Mouse (Mus musculus): ENCODE results near the gene Phldb1. TPM values are rescaled to one million over a fixed set of nuclear protein-coding genes. Genes with fewer than 3 reads are reported as not detected.

The Phldb1 gene
- polyA plus RNA-seq, 1 experiment = 8.4 TPM

DNA sequence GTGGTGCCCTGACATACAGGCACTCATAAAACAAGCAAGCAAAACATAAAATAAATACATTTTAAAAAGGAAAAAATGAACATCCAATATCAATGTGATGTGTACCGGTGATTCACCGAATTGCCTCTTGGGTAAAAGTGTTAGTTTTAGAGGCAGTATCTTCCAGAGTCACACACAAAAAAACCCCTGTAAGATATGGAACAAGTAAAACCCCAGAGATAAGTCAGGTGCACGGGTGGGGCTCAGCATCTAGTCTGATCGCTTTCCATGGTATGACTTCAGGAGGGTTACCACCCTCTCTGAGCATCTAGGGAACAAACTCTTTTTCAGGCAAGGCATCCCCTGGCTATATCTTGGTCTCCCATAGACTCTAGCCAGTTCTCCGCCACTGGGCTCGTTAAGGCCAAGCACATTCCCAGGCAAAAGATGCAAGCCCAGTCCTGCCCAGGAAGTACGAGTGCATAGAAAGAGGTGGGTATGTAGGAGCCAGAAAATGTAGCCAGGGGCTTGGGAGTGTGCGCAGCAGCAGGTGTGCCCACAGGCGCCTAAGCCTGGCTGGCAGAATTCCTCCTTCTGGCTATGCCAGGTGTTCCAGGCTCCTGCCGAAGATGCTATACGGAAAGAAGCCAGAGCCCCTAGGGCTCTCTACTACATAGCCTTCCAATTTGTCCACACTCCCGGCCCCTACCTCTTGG lies 15.9 kb downstream of the Phldb1 start:
- H3K4me1 ChIP-seq (ENCODE audit: control insufficient read depth, insufficient read depth, low read length) = peaks cover 1% of the 10 kb centered on the region; the same call in 1 of the 2 replicates
- H3K4me3 ChIP-seq (replicated peaks; ENCODE audit: control insufficient read depth, low read depth, low read length) = no peak overlapping the region
- no peak for TF ChIP-seq CTCF (IDR thresholded peaks at IDR 0.05; ENCODE audit: control insufficient read depth, insufficient read depth, low read length)
- no peak for TF ChIP-seq POLR2A (IDR thresholded peaks at IDR 0.05; ENCODE audit: borderline replicate concordance, control insufficient read depth, low read depth, low read length)
- H3K27ac ChIP-seq (ENCODE audit: control insufficient read depth, insufficient read depth, low read depth, low read length, poor library complexity) = no peak overlapping the region
- WGBS = 74% methylated on average over 12 of the region's 12 CpGs

DNA sequence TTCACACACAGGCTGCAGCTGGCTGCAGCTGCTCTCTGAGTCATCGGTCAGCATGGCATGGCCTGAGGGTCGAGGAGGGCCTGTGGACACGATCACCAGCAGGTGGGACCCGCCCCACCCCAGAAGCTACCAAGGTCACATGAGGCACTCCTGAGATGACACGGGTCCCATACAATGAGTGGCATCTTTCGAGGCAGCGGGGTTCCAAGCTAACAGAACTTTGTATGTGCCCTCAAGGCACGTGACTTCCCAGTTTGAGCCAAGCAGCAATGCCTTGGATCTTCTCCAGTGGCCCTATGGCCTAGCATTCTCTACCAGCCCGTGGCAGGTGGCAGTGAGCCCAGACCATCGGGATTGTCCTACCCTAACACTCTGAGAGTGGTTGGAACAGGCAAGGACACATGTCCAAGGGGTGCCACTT lies 17.2 kb downstream of the Phldb1 start:
- peaks cover 1% of the 10 kb centered on the region; the same call in 1 of the 2 replicates for H3K4me1 ChIP-seq (ENCODE audit: control insufficient read depth, insufficient read depth, low read length)
- WGBS = 75% methylated on average over 10 of the region's 10 CpGs
- no peak overlapping the region for H3K4me3 ChIP-seq (replicated peaks; ENCODE audit: control insufficient read depth, low read depth, low read length)
- TF ChIP-seq POLR2A (IDR thresholded peaks at IDR 0.05; ENCODE audit: borderline replicate concordance, control insufficient read depth, low read depth, low read length) (no peak), CTCF (IDR thresholded peaks at IDR 0.05; ENCODE audit: control insufficient read depth, insufficient read depth, low read length) (no peak)
- H3K27ac ChIP-seq (ENCODE audit: control insufficient read depth, insufficient read depth, low read depth, low read length, poor library complexity) = no peak overlapping the region

DNA sequence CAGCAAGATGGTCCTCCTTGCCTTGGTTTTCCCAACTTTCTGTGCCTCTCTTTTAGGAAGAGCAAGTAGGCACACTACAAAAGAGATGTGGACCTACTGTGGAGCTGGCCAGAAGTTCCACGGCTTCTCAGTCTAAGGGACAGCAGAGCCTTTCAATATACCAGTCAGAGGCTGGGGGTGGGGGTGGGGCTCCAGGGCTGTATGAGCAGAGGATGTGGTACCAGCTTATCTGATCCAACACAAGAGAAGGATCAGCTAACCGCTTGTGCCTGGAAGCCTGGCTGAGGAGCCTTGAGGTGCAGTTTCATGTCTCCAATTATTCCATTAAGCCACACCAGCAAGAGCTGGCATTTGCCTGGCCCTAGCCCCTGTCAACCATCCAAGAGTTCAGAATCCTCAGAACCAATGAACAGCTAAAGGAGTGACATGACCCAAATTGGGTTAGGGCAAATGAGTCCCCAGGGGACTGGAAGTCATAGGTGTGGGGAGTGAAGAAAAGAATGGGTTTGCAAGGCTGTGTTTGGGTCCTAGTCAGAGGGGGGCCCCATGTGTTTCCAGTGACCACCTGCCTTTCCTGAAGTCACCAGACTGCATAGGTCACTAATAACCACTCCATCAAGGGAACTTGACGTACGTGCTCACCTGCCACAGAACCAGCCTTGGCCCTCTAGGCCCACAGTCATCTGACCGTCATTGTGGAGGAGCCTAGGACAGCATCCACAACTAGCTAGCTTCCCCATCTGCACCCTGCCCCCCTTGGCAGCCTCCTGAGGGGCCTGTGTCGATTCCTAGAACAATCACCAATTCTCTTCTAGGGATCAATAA lies 17.8 kb downstream of the Phldb1 start:
- 68% methylated on average over 6 of the region's 6 CpGs for WGBS
- Histone ChIP-seq H3K4me3 (replicated peaks; ENCODE audit: control insufficient read depth, low read depth, low read length) (no peak overlapping the region), H3K4me1 (ENCODE audit: control insufficient read depth, insufficient read depth, low read length) (peaks cover 1% of the 10 kb centered on the region; the same call in 1 of the 2 replicates)

DNA sequence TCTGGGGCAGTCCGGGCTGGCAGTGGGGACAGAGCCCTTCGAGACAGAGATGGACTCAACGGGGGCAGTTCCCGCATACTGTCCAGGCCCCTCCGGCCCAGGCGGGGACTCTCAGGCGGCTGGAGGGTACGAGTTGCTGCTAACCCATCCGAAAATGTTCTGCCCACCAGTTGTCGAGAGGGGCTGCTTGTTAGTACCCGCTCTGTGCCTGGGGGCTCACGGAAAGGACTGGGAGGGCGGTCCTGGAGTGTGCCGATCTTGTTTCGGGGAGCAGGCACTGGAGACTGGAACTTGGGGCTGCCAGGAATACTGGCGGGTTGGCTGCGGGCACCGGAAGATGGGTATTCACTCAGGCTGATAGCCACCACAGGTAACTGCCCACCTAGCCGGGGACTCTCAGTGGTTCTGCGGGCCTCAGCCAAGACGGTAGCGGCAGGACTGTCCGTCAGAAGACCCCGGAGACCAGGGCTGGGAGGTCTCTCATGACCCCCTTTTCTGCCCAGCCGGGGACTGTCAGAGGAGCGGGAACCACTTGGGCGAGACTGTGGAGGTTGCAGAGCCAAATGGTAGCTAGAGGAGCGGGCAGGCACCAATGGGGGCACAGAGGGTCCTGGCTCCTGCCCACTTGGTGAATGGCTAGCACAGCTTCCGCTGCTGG lies 19.2 kb downstream of the Phldb1 start:
- 91% methylated on average over 29 of the region's 29 CpGs for WGBS
- no peak overlapping the region for H3K27ac ChIP-seq (ENCODE audit: control insufficient read depth, insufficient read depth, low read depth, low read length, poor library complexity)
- H3K4me3 ChIP-seq (replicated peaks; ENCODE audit: control insufficient read depth, low read depth, low read length) = no peak overlapping the region
- no peaks in the 10 kb centered on the region for H3K4me1 ChIP-seq (ENCODE audit: control insufficient read depth, insufficient read depth, low read length)
- no peak for TF ChIP-seq POLR2A (IDR thresholded peaks at IDR 0.05; ENCODE audit: borderline replicate concordance, control insufficient read depth, low read depth, low read length)
- no peak for TF ChIP-seq CTCF (IDR thresholded peaks at IDR 0.05; ENCODE audit: control insufficient read depth, insufficient read depth, low read length)

More for the DNA sequence above, 17.8 kb downstream of the Phldb1 start:
- TF ChIP-seq CTCF (IDR thresholded peaks at IDR 0.05; ENCODE audit: control insufficient read depth, insufficient read depth, low read length) = no peak
- TF ChIP-seq POLR2A (IDR thresholded peaks at IDR 0.05; ENCODE audit: borderline replicate concordance, control insufficient read depth, low read depth, low read length) = no peak
- H3K27ac ChIP-seq (ENCODE audit: control insufficient read depth, insufficient read depth, low read depth, low read length, poor library complexity) = no peak overlapping the region

DNA sequence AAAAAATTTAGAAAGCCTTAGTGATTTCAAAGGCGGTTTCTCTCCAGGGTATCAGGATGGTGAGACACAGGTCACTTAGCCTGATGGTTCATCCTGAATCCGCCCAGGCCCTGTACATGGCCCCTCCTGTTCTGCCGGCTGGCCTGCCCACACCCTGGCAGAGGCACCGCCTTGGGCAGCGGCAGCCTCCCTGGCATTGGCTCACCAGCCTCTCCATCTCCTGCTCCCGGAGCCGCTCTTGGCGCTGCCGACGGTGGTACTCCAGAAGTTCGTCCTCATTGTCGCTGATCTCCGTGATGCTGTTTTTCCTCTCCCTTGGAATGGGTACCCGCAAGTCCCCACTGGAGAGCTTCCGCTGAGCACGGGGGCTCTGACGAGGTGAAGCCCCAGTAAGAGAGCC lies 19.9 kb downstream of the Phldb1 start:
- TF ChIP-seq CTCF (IDR thresholded peaks at IDR 0.05; ENCODE audit: control insufficient read depth, insufficient read depth, low read length) (no peak), POLR2A (IDR thresholded peaks at IDR 0.05; ENCODE audit: borderline replicate concordance, control insufficient read depth, low read depth, low read length) (no peak)
- Histone ChIP-seq H3K27ac (ENCODE audit: control insufficient read depth, insufficient read depth, low read depth, low read length, poor library complexity) (no peak overlapping the region), H3K4me3 (replicated peaks; ENCODE audit: control insufficient read depth, low read depth, low read length) (no peak overlapping the region), H3K4me1 (ENCODE audit: control insufficient read depth, insufficient read depth, low read length) (no peaks in the 10 kb centered on the region)
- 91% methylated on average over 17 of the region's 17 CpGs for WGBS

DNA sequence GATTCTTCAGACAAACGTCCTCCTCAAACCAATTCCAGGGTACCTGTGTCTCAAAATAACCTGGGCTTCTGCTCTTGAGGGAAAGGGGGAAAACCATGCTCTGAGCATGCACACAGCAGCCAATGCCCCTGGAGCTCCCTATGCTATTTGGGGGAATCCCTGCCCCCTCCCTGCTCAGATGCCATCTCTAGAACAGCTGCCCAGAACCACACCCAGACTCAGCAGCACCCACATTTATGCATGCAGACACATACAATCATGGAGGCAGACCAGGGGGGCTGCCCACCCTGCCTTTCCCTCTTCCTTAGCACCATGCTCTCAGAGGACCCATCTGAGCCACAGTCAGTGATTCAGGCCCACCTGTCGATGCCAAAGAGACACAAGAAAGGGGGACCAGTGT lies 21.4 kb downstream of the Phldb1 start:
- H3K4me3 ChIP-seq (replicated peaks; ENCODE audit: control insufficient read depth, low read depth, low read length) = no peak overlapping the region
- H3K27ac ChIP-seq (ENCODE audit: control insufficient read depth, insufficient read depth, low read depth, low read length, poor library complexity) = no peak overlapping the region
- WGBS = 69% methylated on average over 2 of the region's 2 CpGs
- H3K4me1 ChIP-seq (ENCODE audit: control insufficient read depth, insufficient read depth, low read length) = no peaks in the 10 kb centered on the region
- no peak for TF ChIP-seq CTCF (IDR thresholded peaks at IDR 0.05; ENCODE audit: control insufficient read depth, insufficient read depth, low read length)
- TF ChIP-seq POLR2A (IDR thresholded peaks at IDR 0.05; ENCODE audit: borderline replicate concordance, control insufficient read depth, low read depth, low read length) = no peak

DNA sequence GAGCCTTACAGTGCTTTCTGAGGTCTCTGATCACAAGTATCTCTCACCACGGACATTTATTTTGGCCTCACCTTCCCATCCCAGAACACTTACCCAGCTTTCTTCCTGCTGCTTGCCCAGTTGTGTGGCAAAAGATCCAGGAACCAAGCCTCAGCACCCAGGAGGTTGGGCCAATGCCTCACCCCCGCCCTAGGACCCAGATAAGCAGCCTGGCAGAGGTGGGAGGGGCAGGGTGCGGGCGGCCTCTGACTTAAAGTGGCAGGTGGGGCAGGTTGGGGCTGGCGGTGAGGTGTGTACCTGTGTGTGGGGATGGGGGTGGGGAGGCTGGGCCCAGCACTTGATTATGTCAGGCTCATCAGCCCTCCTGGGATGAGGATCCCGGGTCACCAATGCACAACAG lies 21.9 kb downstream of the Phldb1 start:
- Histone ChIP-seq H3K27ac (ENCODE audit: control insufficient read depth, insufficient read depth, low read depth, low read length, poor library complexity) (no peak overlapping the region), H3K4me3 (replicated peaks; ENCODE audit: control insufficient read depth, low read depth, low read length) (no peak overlapping the region), H3K4me1 (ENCODE audit: control insufficient read depth, insufficient read depth, low read length) (no peaks in the 10 kb centered on the region)
- TF ChIP-seq CTCF (IDR thresholded peaks at IDR 0.05; ENCODE audit: control insufficient read depth, insufficient read depth, low read length) = no peak
- TF ChIP-seq POLR2A (IDR thresholded peaks at IDR 0.05; ENCODE audit: borderline replicate concordance, control insufficient read depth, low read depth, low read length) = no peak
- WGBS = 69% methylated on average over 6 of the region's 6 CpGs

DNA sequence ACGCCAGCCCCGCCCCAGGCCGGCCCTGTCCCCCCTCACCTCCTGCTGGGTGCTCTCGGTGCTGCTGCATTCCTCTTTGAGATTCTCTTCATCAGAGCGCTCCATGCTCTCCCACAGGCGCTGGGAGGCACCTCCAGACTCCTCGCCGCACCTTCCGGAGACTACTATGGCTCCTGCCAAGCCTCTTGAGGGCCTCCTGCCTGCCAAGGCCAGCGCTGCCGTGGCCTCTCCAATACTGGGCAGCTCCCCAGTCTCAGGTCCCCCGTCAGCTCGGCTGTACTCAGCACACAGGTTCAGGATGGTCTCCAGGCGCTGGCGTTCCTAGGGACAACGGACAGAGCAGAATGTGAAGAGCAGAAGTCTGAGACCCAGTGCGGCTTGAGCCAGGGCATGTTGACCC lies 23.4 kb downstream of the Phldb1 start:
- Histone ChIP-seq H3K4me3 (replicated peaks; ENCODE audit: control insufficient read depth, low read depth, low read length) (no peak overlapping the region), H3K4me1 (ENCODE audit: control insufficient read depth, insufficient read depth, low read length) (no peaks in the 10 kb centered on the region), H3K27ac (ENCODE audit: control insufficient read depth, insufficient read depth, low read depth, low read length, poor library complexity) (no peak overlapping the region)
- WGBS = 89% methylated on average over 17 of the region's 17 CpGs
- TF ChIP-seq CTCF (IDR thresholded peaks at IDR 0.05; ENCODE audit: control insufficient read depth, insufficient read depth, low read length) (no peak), POLR2A (IDR thresholded peaks at IDR 0.05; ENCODE audit: borderline replicate concordance, control insufficient read depth, low read depth, low read length) (no peak)

Measured in bone marrow, adult 2 months (tissue).